Mouse (Mus musculus) bone marrow, adult 2 months (tissue): ENCODE measurements around the gene Mrnip.

ENCODE experiments used
- CTCF ChIP-seq: fragments of 200-500 bp; IDR thresholded peaks from 2 replicates; pipeline ENCODE4 v1.5.1; 2011; ENCODE audit warnings: low read length, control low read depth; ENCODE audit not compliant: control insufficient read depth, insufficient read depth
- POLR2A ChIP-seq: fragments of 200-500 bp; IDR thresholded peaks from 2 replicates; pipeline ENCODE4 v1.6.1; 2011; ENCODE audit warnings: low read depth, mild to moderate bottlenecking, control low read depth, low read length, borderline replicate concordance; ENCODE audit not compliant: control insufficient read depth

- TF ChIP-seq CTCF (no peak), POLR2A (no peak)
These were observed 6.4 kb downstream of the Mrnip start for GRCm38 (mm10) chr11:50180478-50181231.
